Mouse (Mus musculus) kidney, adult 2 months (tissue): Measurements from ENCODE around the gene Lmod2. TPM values are rescaled to one million over a fixed set of nuclear protein-coding genes. Genes with fewer than 3 reads are reported as not detected.
A peak's percentile ranks its signal among the peaks of the same experiment; 100 is the strongest.

Experiments used
- DNase-seq: peaks from one replicate; pipeline ENCODE4 v3.0.0; 2021
- H3K27ac ChIP-seq: fragments of 200-500 bp; 2 replicates; pipeline ENCODE4 v1.5.1; 2012; ENCODE audit warnings: low read depth, low read length, control low read depth, inconsistent platforms; ENCODE audit not compliant: insufficient read depth
- H3K27me3 ChIP-seq: fragments of 200-500 bp; replicated peaks from 2 replicates; pipeline ENCODE4 v1.6.1; 2012; ENCODE audit warnings: mild to moderate bottlenecking, moderate library complexity, low read length, inconsistent platforms; ENCODE audit not compliant: control insufficient read depth, insufficient read depth
- H3K36me3 ChIP-seq: fragments of 200-500 bp; 2 replicates; pipeline ENCODE4 v1.6.1; 2012; ENCODE audit warnings: mild to moderate bottlenecking, moderate library complexity, low read length, inconsistent platforms; ENCODE audit not compliant: control insufficient read depth, insufficient read depth
- H3K4me1 ChIP-seq: fragments of 200-500 bp; 2 replicates; pipeline ENCODE4 v1.6.1; 2011; ENCODE audit warnings: low read length; ENCODE audit not compliant: control insufficient read depth, insufficient read depth
- H3K4me3 ChIP-seq: fragments of 200-500 bp; 2 replicates; pipeline ENCODE4 v1.5.1; 2011; ENCODE audit warnings: mild to moderate bottlenecking, low read depth, low read length, control low read depth; ENCODE audit not compliant: insufficient read depth
- CTCF ChIP-seq: fragments of 200-500 bp; conservative IDR thresholded peaks from 2 replicates; pipeline ENCODE4 v1.5.1; 2011; ENCODE audit warnings: low read depth, mild to moderate bottlenecking, control low read depth, low read length, moderate library complexity, mixed read lengths; ENCODE audit not compliant: insufficient read depth, insufficient read length
- POLR2A ChIP-seq: fragments of 200-500 bp; IDR thresholded peaks from one replicate; pipeline ENCODE4 v1.6.1; 2011; ENCODE audit warnings: low read depth, low read length, control low read depth
- WGBS: fragments of 180-500 bp; shearing (Covaris S2); methylation state at CpG from one replicate; pipeline ENCODE4 v1.1.7; 2018; 5-methylcytosine and 5-hydroxymethylcytosine counted together
- polyA plus RNA-seq: library from polyadenylated mRNA; depleted of rRNA; stranded (reverse); fragments of >200 nt; gene quantifications from 2 replicates; pipeline ENCODE4 v1.2.3, GENCODE M21; 2012; rRNA removed

The Lmod2 gene
- polyA plus RNA-seq, 1 experiment = 1.1 TPM

DNA sequence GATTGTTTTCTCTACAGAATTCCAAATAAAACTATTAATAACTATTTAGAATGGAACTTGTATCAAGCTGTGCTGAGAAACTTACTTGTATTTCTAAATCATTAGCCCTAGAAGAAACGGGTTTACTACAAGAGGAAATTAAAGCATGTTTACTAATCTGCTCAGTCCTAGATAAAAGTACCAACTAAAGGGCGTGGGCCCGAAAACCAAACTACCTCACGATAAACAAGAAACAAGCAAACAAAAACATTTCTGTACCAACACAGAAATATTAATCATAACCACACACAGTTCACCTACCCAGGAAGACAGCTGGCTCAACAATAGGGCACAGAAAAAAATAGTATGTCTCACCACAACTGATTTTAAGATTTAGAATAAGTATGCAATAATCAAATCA is 50.8 kb downstream of the Lmod2 start:
- DNase-seq = no peak
- 67% methylated on average over 4 of the region's 4 CpGs for WGBS
- H3K27me3 ChIP-seq = no peaks in the 10 kb centered on the region
- no peaks in the 10 kb centered on the region for H3K36me3 ChIP-seq
- no peak overlapping the region for H3K27ac ChIP-seq
- no peak for TF ChIP-seq CTCF
- no peak for TF ChIP-seq POLR2A
- H3K4me1 ChIP-seq = peaks cover 7% of the 10 kb centered on the region
- no peak overlapping the region for H3K4me3 ChIP-seq

DNA sequence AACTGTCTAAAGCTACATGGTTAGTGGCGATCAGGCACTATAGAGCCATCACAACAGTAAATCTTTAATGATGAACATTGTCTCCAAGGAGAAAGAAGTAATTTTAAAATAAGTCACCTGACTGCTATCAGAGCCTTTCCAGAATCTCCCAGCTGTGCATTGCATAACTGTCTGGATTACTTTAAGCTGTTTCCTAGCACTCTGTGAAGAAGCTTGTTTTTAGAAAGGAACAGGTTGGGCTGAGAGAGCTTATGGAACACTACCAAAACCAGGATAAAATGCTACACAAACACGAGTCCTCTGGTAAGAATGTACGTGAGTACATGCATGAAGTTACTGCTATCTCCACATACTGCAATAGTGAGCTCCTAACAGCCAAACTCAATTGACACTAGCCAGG is 53.2 kb downstream of the Lmod2 start:
- TF ChIP-seq CTCF (no peak), POLR2A (no peak)
- H3K4me1 ChIP-seq = peaks cover 3% of the 10 kb centered on the region; the same call in 1 of the 2 replicates
- no peaks in the 10 kb centered on the region for H3K27me3 ChIP-seq
- H3K36me3 ChIP-seq = no peaks in the 10 kb centered on the region
- H3K27ac ChIP-seq = peak overlapping the region; percentile 60; the same call in 1 of the 2 replicates
- DNase-seq = no peak
- WGBS = 63% methylated on average over 3 of the region's 3 CpGs
- no peak overlapping the region for H3K4me3 ChIP-seq

DNA sequence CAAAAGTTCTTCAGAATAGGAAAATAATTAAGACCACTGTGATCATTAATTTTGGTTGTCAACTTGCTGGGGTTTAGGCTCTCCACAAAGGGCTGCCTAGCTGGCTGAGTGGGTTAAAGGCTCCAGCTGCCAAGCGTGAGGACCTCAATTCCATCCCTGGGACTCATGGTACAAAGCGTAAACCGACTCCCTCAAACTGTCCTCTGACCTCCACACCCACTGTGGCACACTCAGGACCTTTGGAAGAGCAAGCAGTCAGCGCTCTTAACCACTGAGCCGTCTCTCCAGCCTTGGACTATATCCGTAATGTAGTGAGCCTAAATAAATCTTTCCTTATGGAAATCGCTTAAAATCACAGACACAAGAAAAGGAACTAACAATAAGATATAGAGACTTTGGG is 54.0 kb downstream of the Lmod2 start:
- Histone ChIP-seq H3K4me1 (peaks cover 3% of the 10 kb centered on the region; the same call in 1 of the 2 replicates), H3K4me3 (no peak overlapping the region), H3K27ac (no peak overlapping the region), H3K36me3 (no peaks in the 10 kb centered on the region), H3K27me3 (no peaks in the 10 kb centered on the region)
- DNase-seq = peak; percentile 71
- no peak for TF ChIP-seq POLR2A
- WGBS = 42% methylated on average over 7 of the region's 7 CpGs

Other genes starting within 250 kb of the Lmod2 start
- gene Iqub, start 82.7 kb upstream of the Lmod2 start, polyA plus RNA-seq = 0.03 TPM in 1 of 2 replicates, not detected in the other
- 14.8 and 24.9 TPM in 2 replicates for gene Ndufa5, start 69.7 kb upstream of the Lmod2 start, polyA plus RNA-seq
- 2.6 and 3.8 TPM in 2 replicates for gene Asb15, start 69.6 kb upstream of the Lmod2 start, polyA plus RNA-seq
- 39.3 and 73.3 TPM in 2 replicates for gene Wasl, start 67.2 kb downstream of the Lmod2 start, polyA plus RNA-seq
- not detected in 2 replicates for gene Hyal6, start 135.5 kb downstream of the Lmod2 start, polyA plus RNA-seq
- not detected in 2 replicates for gene Hyal4, start 150.6 kb downstream of the Lmod2 start, polyA plus RNA-seq
- not detected in 2 replicates for gene Spam1, start 193.4 kb downstream of the Lmod2 start, polyA plus RNA-seq